Mouse (Mus musculus) heart, embryonic 12.5 days (tissue): ENCODE results near the gene Krtap9-1. TPM values are rescaled to one million over a fixed set of nuclear protein-coding genes. Genes with fewer than 3 reads are reported as not detected.
"Not testable (repeated sequence)": the region's sequence is repeated elsewhere in the genome, so short reads cannot be mapped to it uniquely, and the experiment has no call there.

Experiments
- ATAC-seq: fragments of 200-750 bp; cut with Nextera tagmentation; 2 replicates; pipeline ENCODE4 v1.8.0; 2017; ENCODE audit warnings: moderate TSS enrichment, moderate library complexity; ENCODE audit not compliant: insufficient number of reproducible peaks, low FRiP score
- H3K27ac ChIP-seq: fragments of 300-500 bp; sonication (generic); 2 replicates; pipeline ENCODE4 v1.5.1; 2016; ENCODE audit warnings: mild to moderate bottlenecking, moderate library complexity; ENCODE audit not compliant: poor library complexity, severe bottlenecking
- H3K27me3 ChIP-seq: fragments of 300-500 bp; sonication (generic); replicated peaks from 2 replicates; pipeline ENCODE4 v1.6.1; 2016; ENCODE audit warnings: mild to moderate bottlenecking, moderate library complexity
- H3K36me3 ChIP-seq: fragments of 300-500 bp; sonication (generic); 2 replicates; pipeline ENCODE4 v1.6.1; 2016; ENCODE audit warnings: mild to moderate bottlenecking, moderate library complexity
- H3K4me1 ChIP-seq: fragments of 300-500 bp; sonication (generic); replicated peaks from 2 replicates; pipeline ENCODE4 v1.6.1; 2016; ENCODE audit warnings: mild to moderate bottlenecking
- H3K4me2 ChIP-seq: fragments of 300-500 bp; sonication (generic); 2 replicates; pipeline ENCODE4 v1.6.1; 2016; ENCODE audit warnings: mild to moderate bottlenecking, moderate library complexity
- H3K4me3 ChIP-seq: fragments of 300-500 bp; sonication (generic); 2 replicates; pipeline ENCODE4 v1.5.1; 2016; ENCODE audit warnings: mild to moderate bottlenecking
- H3K9ac ChIP-seq: fragments of 300-500 bp; sonication (generic); 2 replicates; pipeline ENCODE4 v1.6.1; 2016; ENCODE audit warnings: mild to moderate bottlenecking, moderate library complexity
- H3K9me3 ChIP-seq: fragments of 300-500 bp; sonication (generic); replicated peaks from 2 replicates; pipeline ENCODE4 v1.6.1; 2016; ENCODE audit warnings: mild to moderate bottlenecking, moderate library complexity
- WGBS: fragments of 180-500 bp; shearing (Covaris S2); methylation state at CpG from one replicate; pipeline ENCODE4 v1.1.7; 2016; 5-methylcytosine and 5-hydroxymethylcytosine counted together
- polyA plus RNA-seq: library from polyadenylated mRNA; unstranded; fragments of >200 nt; fragmentation: Nextera tagmentation; extraction: Ambion mirVana; gene quantifications from 2 replicates; pipeline ENCODE4 v1.2.1, GENCODE M21; 2016

Gene Krtap9-1
- not detected in 2 replicates for polyA plus RNA-seq

DNA sequence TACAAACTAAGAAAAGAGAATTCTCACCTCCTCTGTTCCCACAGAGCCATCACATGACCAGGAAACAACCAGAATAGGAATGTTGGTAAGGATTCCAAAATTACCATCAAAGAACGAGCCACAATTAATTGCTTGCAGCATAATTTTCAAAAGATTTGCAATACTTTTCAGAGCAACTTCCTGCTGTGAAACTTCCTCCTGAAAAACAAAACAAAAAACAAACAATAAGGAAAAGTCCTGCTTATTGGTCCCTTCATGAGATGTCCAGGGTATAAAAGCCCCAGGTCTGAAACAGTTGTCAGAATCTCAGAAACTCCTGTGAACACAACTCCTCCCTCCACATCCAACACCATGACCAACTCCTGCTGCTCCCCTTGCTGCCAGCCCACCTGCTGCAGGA is at the start of gene Krtap9-1:
Gene Krtap9-1 (plus strand): TSS at position 301 of the 400 bp plus-strand sequence.
- not testable (repeated sequence) for H3K27ac ChIP-seq, H3K4me1 ChIP-seq, H3K9ac ChIP-seq, H3K4me2 ChIP-seq, H3K4me3 ChIP-seq, ATAC-seq, H3K27me3 ChIP-seq, H3K36me3 ChIP-seq, H3K9me3 ChIP-seq
- 79% methylated on average over 1 of the region's 1 CpGs for WGBS

DNA sequence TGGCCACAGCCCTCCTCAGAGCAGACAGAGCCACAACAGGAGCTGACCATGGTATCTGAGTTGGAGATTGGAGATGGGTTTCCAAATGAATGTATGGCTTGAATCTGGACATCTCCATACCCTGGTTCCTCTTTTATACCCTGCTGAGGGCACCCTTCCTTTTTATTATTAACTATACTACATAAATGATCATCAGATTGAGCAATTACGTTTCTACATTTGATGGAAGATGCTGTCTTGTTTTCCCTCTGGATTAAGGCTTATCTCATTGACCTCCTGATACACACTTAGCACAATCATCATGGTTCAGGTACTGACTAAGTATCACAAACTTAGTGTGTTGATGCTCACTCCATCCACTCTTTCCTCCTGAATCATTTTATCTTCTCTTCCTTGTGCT is 35.2 kb upstream of the Krtap9-1 start, which contains the start of gene 2300003K06Rik:
Gene 2300003K06Rik (minus strand): TSS at position 101 of the 400 bp plus-strand sequence.
- Histone ChIP-seq H3K36me3 (no peaks in the 10 kb centered on the region), H3K9me3 (0 out of 2 replicates have a peak, but pooled peaks cover 4% of the 10 kb centered on the region), H3K27ac (no peak within 1 kb of the TSS), H3K27me3 (no peaks in the 10 kb centered on the region), H3K9ac (no peak within 1 kb of the TSS), H3K4me1 (no peaks in the 10 kb centered on the region), H3K4me2 (no peak within 1 kb of the TSS), H3K4me3 (no peak within 1 kb of the TSS)
- ATAC-seq: no peak
- WGBS: 74% methylated on average over 1 of the region's 1 CpGs

DNA sequence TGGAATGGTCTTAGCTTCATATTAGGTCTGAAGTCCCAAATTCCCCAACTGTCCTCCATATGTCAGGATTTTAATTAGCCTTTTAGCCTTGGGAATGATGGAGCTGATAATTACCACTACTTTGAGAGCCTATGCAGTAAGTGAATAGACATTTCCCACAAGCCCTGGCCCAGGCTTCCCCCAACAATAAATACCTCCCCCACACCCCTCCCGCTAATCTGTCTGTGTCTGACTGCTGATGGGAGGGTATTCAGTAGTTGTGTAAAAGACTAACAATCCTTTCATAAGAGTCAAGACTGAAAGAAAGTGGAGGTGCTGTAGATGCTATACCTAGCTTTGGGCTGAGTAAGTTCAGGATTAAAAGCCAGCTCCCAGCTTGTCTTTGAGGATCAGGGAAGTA is 31.0 kb upstream of the Krtap9-1 start:
- H3K9ac ChIP-seq: no peak overlapping the region
- no peaks in the 10 kb centered on the region for H3K27me3 ChIP-seq
- H3K27ac ChIP-seq: no peak overlapping the region
- no peak overlapping the region for H3K4me3 ChIP-seq
- H3K4me2 ChIP-seq: no peak overlapping the region
- no peaks in the 10 kb centered on the region for H3K36me3 ChIP-seq
- no peak for ATAC-seq
- H3K4me1 ChIP-seq: no peaks in the 10 kb centered on the region
- 67% methylated on average over 1 of the region's 1 CpGs for WGBS
- H3K9me3 ChIP-seq: 0 out of 2 replicates have a peak, but pooled peaks cover 4% of the 10 kb centered on the region

DNA sequence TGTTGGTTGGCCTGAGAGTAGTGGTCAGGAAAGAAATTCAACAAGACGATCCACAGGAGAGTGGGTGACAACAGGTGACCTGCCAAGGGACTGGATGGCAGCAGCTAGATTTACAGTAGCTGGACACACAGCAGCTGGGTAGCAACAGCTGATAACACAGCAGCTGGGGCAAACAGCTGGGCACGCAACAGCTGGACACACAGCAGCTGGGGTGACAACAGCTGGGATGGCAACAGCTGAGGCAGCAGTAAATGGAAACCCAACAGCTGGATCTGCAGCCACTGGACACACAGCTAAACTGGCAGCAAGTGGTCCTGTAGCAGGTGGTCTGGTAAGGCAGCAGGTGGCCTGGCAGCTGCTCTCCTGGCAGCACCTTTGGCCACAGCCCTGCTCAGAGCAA is 26.4 kb upstream of the Krtap9-1 start:
- Histone ChIP-seq H3K9me3 (no peaks in the 10 kb centered on the region), H3K27me3 (no peaks in the 10 kb centered on the region), H3K27ac (no peak overlapping the region), H3K4me1 (no peaks in the 10 kb centered on the region), H3K9ac (no peak overlapping the region), H3K4me2 (no peak overlapping the region), H3K36me3 (no peaks in the 10 kb centered on the region), H3K4me3 (no peak overlapping the region)
- WGBS: 72% methylated on average over 2 of the region's 2 CpGs
- ATAC-seq: no peak

DNA sequence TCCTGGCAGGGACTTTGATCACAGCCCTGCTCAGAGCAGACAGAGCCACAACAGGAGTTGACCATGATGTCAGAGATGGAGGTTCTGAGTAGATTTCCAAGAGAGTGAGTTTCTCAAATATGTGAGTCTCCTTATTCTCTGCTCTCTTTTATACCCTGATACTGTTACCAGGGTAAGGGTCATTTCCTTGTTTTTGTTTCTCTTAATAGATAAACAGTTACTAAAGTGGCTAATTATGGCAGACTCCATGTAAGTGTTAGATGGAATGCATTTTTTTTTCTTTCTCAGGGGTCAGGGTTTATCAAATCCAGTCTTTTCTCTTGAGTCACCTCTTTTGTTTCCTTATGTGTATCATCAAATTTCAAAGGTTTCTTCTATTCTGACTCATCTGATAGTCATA is 21.7 kb upstream of the Krtap9-1 start, which contains the start of gene Krtap4-16:
Gene Krtap4-16 (minus strand): TSS at position 101 of the 400 bp plus-strand sequence.
- H3K4me2 ChIP-seq: no peak within 1 kb of the TSS
- H3K4me3 ChIP-seq: no peak within 1 kb of the TSS
- H3K4me1 ChIP-seq: no peaks in the 10 kb centered on the region
- no peak for ATAC-seq
- no peak within 1 kb of the TSS for H3K27ac ChIP-seq
- H3K36me3 ChIP-seq: no peaks in the 10 kb centered on the region
- H3K9me3 ChIP-seq: no peaks in the 10 kb centered on the region
- no peak within 1 kb of the TSS for H3K9ac ChIP-seq
- no peaks in the 10 kb centered on the region for H3K27me3 ChIP-seq

DNA sequence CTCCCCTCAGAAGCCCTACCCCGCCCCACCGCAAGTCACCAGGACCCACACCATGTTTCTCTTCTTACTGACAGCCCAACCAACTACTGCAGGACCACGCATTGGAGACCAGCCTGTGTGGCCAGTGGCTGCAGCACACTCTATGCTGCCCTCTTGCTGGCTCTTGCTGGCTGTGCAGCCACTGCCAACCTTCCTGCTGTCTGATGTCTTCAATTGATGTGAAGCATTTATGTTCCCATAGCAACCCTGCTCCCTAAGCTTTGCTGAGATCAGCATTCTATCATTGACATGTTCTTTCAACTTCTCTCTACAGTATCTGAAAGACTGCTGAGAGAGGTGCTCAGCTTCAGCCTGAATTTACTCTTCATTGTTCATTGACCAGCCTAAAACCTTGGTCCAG is 19.1 kb upstream of the Krtap9-1 start:
- H3K9me3 ChIP-seq: no peaks in the 10 kb centered on the region
- no peak overlapping the region for H3K9ac ChIP-seq
- no peak for ATAC-seq
- H3K27me3 ChIP-seq: no peaks in the 10 kb centered on the region
- no peaks in the 10 kb centered on the region for H3K4me1 ChIP-seq
- H3K4me2 ChIP-seq: no peak overlapping the region
- no peak overlapping the region for H3K27ac ChIP-seq
- no peak overlapping the region for H3K4me3 ChIP-seq
- no peaks in the 10 kb centered on the region for H3K36me3 ChIP-seq
- 50% methylated on average over 3 of the region's 3 CpGs for WGBS

DNA sequence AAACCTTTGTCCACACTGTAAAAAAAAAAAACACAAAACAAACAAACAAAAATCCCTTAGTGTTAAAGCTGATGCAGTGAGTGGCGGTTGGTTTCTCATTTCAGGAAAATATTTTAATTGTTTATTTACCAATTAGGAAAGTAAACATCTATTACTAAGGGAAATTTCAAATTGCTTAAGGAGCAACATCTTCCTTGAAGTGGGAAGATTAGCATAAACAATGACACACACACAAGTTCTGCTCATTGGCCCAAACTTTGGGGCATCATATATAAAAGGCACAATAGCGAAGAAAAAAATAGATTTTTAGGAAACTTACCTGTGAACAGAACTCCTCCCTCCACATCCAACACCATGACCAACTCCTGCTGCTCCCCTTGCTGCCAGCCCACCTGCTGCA is 15.6 kb upstream of the Krtap9-1 start, which contains the start of gene Gm11568:
Gene Gm11568 (plus strand): TSS at position 301 of the 400 bp plus-strand sequence.
- H3K27me3 ChIP-seq: no peaks in the 10 kb centered on the region
- H3K36me3 ChIP-seq: no peaks in the 10 kb centered on the region
- no peak within 1 kb of the TSS for H3K27ac ChIP-seq
- H3K4me1 ChIP-seq: no peaks in the 10 kb centered on the region
- H3K9me3 ChIP-seq: no peaks in the 10 kb centered on the region
- H3K9ac ChIP-seq: no peak within 1 kb of the TSS
- H3K4me3 ChIP-seq: no peak within 1 kb of the TSS
- no peak within 1 kb of the TSS for H3K4me2 ChIP-seq
- ATAC-seq: no peak
- WGBS: 72% methylated on average over 2 of the region's 2 CpGs

DNA sequence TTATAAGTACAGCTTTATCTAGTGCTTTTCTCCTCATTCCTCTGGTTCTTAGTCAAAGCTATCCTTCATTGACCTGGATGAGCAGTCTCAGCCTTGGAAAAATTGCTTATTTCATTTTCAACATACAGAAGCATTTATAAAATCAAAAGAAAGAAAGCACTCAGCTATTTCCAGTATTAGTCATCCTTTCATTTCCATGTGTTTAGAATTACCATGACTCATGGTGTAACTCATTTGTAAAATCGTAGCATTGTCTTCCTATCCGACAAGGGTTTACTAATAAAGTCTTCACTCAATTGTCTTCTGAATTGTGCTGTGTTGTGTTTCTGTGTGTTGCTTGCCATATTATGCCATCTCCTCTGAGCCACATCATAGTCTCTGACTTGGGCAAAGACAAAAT is 14.4 kb upstream of the Krtap9-1 start:
- no peak overlapping the region for H3K4me3 ChIP-seq
- H3K36me3 ChIP-seq: no peaks in the 10 kb centered on the region
- no peak overlapping the region for H3K27ac ChIP-seq
- WGBS: 79% methylated on average over 2 of the region's 2 CpGs
- H3K27me3 ChIP-seq: no peaks in the 10 kb centered on the region
- H3K9me3 ChIP-seq: no peaks in the 10 kb centered on the region
- H3K4me1 ChIP-seq: no peaks in the 10 kb centered on the region
- H3K9ac ChIP-seq: no peak overlapping the region
- no peak for ATAC-seq
- no peak overlapping the region for H3K4me2 ChIP-seq

DNA sequence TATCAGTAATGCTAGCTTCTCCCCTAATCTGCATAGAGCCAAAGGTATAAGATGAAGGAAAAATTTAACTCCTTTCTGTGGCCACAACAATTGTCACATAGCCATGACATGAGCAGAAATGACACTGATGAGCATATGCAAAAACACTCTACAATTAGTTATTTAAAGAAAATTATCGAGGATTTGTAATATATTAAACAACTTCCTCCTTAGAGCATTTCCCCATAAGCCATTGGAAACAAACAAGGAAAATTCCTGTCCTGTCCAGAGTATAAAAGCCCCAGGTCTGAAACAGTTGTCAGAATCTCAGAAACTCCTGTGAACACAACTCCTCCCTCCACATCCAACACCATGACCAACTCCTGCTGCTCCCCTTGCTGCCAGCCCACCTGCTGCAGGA is 9.0 kb upstream of the Krtap9-1 start, which contains the start of gene Gm11559:
Gene Gm11559 (plus strand): TSS at position 301 of the 400 bp plus-strand sequence.
- not testable (repeated sequence) for H3K27me3 ChIP-seq, H3K36me3 ChIP-seq, H3K4me2 ChIP-seq, H3K9ac ChIP-seq, H3K27ac ChIP-seq, H3K9me3 ChIP-seq, ATAC-seq, H3K4me1 ChIP-seq, H3K4me3 ChIP-seq
- 48% methylated on average over 1 of the region's 1 CpGs for WGBS

DNA sequence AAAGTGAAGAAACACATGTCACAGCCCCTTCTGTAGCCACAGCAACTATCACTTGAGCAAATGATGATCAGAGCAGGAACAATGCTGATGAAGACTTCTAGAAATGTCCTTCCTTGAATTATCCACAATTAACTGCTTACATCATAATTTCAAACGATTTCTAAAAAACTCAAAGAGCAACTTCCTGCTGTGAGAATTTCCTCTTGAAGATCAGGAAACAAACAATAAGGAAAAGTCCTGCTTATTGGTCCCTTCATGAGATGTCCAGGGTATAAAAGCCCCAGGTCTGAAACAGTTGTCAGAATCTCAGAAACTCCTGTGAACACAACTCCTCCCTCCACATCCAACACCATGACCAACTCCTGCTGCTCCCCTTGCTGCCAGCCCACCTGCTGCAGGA is 5.7 kb downstream of the Krtap9-1 start, which contains the start of gene Gm11567:
Gene Gm11567 (plus strand): TSS at position 301 of the 400 bp plus-strand sequence.
- not testable (repeated sequence) for H3K9ac ChIP-seq, H3K4me2 ChIP-seq, H3K27ac ChIP-seq, H3K36me3 ChIP-seq, H3K27me3 ChIP-seq, ATAC-seq, H3K4me3 ChIP-seq, H3K4me1 ChIP-seq, H3K9me3 ChIP-seq
- WGBS: 43% methylated on average over 1 of the region's 1 CpGs

DNA sequence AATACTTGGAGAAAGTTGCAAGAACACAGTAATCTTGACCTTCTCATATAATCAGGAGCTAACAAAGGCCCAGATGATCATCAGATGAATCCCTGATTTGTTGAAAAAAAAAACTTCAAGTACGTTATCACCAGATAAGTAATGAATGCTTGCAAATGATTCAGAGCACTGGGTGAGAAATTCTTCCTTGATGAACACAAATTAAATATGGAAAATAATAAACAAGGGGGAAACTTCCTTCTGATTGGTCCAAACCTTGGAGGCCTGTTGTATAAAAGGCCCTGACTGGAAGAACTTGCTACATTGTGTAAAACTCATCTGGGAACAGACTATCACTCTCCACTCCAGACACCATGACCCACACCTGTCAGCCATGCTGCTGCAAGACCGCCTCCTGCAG is 34.4 kb downstream of the Krtap9-1 start, which contains the start of gene Krtap31-1:
Gene Krtap31-1 (plus strand): TSS at position 301 of the 400 bp plus-strand sequence.
- Histone ChIP-seq H3K4me2 (no peak within 1 kb of the TSS), H3K9ac (no peak within 1 kb of the TSS), H3K4me3 (no peak within 1 kb of the TSS), H3K36me3 (no peaks in the 10 kb centered on the region), H3K27ac (no peak within 1 kb of the TSS), H3K27me3 (no peaks in the 10 kb centered on the region), H3K9me3 (no peaks in the 10 kb centered on the region), H3K4me1 (no peaks in the 10 kb centered on the region)
- ATAC-seq: no peak
- 67% methylated on average over 2 of the region's 2 CpGs for WGBS

DNA sequence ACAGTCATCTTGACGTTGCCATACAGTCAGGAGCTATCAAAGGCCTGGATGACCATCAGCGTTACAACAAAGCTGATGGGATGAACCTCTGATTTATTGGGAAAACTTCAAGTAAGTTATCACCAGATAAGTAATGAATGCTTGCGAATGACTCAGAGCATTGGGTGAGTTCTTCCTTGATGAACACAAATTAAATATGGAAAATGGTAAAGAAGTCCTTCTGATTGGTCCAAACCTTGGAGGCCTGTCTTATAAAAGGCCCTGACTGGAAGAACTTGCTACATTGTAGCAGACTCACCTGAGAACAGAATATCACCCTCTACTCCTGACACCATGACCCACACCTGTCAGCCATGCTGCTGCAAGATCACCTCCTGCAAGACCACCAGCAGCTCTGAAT is 41.3 kb downstream of the Krtap9-1 start, which contains the start of gene Gm11565:
Gene Gm11565 (plus strand): TSS at position 301 of the 400 bp plus-strand sequence.
- WGBS: 80% methylated on average over 3 of the region's 3 CpGs
- H3K9ac ChIP-seq: no peak within 1 kb of the TSS

More for the DNA sequence above, 41.3 kb downstream of the Krtap9-1 start, which contains the start of gene Gm11565:
- Histone ChIP-seq H3K4me1 (no peaks in the 10 kb centered on the region), H3K9me3 (no peaks in the 10 kb centered on the region), H3K4me3 (no peak within 1 kb of the TSS), H3K27ac (no peak within 1 kb of the TSS), H3K27me3 (no peaks in the 10 kb centered on the region), H3K4me2 (no peak within 1 kb of the TSS), H3K36me3 (no peaks in the 10 kb centered on the region)
- ATAC-seq: no peak
